Mouse (Mus musculus): ENCODE results near the gene Gm8332.
"Not testable (repeated sequence)": the region's sequence is repeated elsewhere in the genome, so short reads cannot be mapped to it uniquely, and the experiment has no call there.

Gene Gm8332

DNA sequence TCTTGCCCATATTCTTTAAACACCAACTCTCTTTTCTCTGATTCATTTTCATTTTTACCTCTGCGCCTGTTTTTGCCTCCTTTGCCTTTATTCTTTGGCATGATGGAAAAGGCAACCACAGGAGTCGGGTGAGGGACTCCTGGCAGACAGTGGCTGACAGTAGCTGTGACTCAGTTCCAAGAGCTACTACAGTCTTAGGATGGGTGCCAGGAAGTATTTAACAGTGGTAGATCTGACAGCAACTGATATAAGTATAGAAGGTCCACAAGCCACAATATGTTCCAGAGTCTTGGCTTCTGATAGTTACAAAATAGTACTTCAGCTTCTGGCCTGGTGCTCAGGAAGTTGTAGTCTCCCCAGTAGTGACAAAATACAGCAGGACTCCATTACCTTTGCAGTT is at the start of gene Gm8332:
Gene Gm8332, minus strand, starts transcription at position 101 of the 400 bp plus-strand sequence.
- not testable (repeated sequence) for DNase-seq

DNA sequence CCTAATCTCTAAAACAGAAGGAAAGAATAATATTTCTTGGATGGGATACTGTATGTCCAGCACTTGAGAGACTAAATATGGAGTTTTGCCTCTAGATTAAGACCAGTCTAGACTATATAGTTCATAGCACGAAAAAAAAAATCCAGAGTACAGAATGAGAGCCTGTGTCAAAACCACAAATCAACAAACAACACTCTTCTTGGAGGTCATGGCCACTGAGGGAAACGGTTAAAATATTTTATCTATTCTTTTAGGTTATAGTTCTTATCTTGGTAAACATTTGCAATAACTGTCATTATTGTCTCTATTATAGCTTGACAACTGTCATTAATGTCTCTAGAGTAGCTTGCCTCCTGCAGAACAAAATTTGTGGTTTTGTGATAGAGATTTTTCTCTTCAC is 47.3 kb upstream of the Gm8332 start:
- not testable (repeated sequence) for DNase-seq

DNA sequence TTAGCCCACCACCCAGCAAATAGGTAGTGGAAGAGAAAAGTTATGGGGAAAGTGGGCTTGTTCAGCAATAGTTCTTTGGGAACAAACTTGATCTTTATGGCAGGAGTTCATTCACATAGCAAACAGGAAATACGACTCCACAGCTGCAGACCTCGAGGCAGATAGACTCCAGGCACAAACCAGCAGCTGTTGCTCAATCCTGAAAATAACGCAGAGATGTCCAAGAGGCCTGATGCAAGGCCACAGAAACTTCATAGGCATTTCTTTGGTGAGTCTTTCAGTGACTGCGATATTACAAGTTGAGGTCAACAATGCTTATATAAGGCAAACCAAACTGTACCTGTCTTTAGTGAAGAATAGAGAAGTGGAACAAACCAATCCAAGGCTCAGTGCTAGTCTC is 43.2 kb upstream of the Gm8332 start:
- not testable (repeated sequence) for DNase-seq

DNA sequence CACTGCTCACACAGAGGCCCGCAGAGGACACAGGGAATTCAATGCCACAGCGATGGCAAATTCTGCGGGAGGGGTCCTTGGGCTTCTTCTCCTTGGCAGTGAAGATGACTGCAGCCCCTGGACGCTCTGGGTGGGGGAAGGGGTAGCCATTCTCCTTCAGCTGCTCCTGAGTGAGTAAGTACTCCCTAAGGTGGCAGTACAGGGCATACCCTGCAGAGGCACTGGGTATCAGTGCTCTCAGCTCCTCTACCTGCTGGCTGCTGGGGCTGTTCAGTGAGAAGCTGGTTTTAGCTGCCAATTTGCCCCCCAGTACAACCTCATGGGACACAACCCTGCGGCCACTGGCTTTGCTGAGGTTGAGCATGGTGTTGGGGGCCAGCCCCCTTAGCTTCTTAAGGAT is 35.3 kb upstream of the Gm8332 start:
- not testable (repeated sequence) for DNase-seq

DNA sequence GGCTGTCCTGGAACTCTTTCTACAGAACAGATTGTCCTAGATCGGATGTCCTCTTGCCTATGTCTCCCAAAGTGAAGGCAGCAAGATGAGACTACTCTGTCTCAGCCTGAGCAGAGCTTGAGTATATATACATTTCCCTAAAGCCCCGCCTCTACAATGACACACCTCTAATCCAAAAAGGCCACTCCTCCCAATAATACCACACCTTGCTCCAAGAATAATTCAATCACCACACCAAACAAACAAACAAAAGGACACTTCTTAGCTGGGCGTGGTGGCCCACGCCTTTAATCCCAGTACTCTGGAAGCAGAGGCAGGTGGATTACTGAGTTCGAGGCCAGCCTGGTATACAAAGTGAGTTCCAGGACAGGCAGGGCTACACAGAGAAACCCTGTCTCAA is 24.5 kb upstream of the Gm8332 start, which contains the start of gene Gm5662:
Gene Gm5662, minus strand, starts transcription at position 101 of the 400 bp plus-strand sequence.
- not testable (repeated sequence) for DNase-seq

DNA sequence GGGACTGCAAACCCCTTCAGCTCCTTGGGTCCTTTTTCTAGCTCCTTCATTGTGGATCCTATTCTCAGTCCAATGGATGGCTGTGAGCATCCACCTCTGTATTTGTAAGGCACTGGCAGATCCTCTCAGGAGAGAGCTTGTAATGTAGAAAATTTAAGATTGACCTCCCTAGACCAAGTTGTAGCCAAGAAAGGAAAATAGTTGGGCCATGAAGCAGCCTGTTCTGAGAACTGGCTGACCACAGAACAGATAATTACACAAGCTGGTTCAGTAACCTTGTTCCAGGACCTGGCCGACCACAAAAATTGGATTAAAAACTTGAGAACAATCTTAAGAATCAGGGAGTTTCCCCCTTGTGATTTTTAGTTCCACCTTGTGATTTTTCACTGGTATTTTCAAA is 7.3 kb upstream of the Gm8332 start:
- no peak for DNase-seq

DNA sequence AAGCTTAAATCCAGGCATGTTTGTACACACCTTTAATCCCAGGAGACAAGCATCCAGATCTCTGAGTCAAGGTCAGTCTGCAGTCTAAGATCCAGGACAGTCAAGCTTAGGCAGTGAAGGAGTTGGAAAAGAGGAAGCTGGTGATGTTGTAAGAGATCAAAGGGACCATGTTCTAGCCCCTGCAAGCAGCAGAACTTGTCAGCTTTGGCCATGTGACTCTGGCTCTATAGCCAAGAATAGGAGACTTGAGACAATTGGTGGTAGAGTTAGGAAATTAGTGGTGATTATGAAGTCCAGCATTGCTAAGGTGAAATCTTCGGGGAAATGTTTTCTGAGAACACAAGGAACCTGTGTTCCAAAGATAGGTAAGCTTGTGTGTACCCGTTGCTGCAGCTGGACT is 6.0 kb upstream of the Gm8332 start:
- DNase-seq = not testable (repeated sequence)

DNA sequence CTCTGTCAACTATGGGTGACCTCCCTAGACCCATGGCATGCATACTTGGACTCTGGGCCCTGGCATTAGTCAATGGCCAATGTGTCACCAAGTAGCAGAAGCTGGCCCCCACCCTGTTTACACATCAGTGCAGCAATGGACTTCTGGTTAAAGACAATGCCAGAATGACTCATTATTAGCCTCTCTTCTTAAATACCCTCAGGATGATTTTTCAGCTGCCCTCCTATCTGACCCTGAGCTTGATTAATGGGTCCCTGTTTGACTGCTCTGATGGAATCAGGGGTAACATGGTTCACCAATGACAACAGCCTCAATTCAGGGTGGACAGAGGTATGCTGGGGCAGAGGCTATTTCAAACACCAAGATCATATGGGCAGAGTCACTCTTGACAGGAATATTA is 4.1 kb downstream of the Gm8332 start:
- DNase-seq = not testable (repeated sequence)

DNA sequence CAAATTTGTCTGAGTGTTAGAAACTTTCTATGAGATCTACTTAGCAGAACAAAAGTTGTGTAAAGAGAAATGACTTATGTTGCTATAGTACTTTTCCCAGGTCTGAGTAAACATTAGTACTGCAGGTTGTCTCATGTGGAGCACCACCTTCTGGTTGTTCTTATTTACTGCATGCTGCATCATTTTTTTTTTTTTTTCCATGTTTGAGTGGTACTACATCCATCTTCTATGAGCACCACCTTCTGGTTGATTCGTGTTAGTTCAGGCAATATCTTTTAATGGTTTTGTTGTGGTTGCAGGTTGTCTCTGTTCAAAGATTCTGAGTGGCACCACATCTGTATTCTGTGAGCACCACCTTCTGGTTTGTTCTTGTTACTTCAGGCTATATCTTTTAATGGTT is 7.0 kb downstream of the Gm8332 start:
- DNase-seq = not testable (repeated sequence)

DNA sequence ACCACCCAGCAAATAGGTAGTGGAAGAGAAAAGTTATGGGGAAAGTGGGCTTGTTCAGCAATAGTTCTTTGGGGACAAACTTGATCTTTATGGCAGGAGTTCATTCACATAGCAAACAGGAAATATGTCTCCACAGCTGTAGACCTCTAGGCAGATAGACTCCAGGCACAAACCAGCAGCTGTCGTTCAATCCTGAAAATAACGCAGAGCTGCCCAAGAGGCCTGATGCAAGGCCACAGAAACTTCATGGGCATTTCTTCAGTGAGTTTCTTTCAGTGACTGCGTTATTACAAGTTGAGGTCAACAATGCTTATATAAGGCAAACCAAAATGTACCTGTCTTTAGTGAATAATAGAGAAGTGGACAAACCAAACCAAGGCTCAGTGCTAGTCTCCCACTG is 30.5 kb downstream of the Gm8332 start:
- DNase-seq = no peak

DNA sequence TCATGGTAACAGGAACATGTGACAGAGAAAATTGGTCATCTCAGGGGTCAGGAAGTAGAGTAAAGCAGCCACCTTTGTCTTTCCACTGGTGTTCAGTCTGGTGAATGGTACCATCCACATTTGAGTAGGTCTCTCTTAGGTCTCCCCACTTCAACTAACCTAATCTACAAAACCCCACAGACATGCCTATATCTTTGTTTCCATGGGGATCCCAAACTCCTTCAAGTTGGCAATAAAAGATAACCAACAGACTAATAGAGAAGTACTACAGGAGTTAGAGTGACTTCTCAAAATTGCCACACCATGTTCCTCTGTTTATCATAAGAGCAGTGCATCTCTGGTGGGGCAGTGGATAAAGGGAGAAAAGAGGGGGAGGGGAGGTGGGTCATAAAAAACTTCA is 31.8 kb downstream of the Gm8332 start:
- DNase-seq = not testable (repeated sequence)

DNA sequence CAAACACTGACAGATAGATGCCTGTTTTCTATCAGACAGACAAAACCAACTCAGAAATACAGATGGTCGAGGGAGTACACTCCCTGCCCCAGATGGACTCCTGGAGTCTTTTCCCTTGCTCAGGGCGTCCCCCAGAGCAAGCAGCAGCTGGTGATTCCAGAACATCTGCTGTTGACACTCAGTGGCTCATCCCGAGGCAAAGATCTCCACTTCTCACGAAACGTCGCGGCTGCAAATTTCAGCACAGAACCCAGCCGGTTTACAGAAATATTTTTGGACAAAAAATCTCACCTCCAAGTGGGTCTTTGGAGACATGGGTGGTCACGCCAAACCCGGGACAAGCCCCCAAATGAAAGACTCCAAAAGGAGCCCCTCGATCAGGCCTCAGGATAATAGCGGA is 35.3 kb downstream of the Gm8332 start:
- no peak for DNase-seq

DNA sequence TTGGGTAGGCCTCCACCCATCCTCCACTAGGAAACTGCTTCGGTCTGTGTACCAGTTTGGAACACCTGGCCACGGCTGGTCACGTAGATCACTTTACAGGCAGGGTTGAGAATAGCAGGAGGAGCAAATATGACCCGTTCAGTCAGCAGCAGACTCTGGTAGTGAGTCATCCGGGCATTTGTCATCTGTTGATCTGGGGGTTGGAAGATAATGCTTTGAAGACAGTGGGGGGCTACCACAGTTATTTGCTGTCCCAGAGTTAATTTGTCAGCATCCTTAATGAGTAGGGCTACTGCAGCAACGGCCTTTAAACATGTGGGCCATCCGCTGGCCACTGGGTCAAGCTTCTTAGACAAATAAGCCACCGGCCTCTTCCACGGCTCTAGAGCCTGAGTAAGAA is 38.4 kb downstream of the Gm8332 start:
- not testable (repeated sequence) for DNase-seq

DNA sequence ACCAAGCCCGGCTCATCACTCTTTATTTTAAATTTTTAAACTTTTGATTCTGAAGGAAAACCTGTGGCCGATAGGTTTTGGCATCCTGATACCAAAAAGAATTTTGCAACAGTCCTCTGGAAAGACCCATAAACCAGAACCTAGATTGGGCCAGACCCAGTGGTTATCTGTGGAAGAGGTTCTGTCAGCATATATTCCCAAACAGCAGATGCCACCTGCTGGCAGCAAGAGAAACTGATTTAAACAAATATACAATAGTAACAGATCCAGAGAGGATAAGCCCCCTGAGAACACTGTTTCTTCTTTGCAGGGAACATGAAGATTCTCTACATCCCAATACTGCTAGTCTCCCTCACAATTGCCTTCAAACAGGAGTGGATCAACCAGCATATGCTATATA is 47.0 kb downstream of the Gm8332 start:
- peak in 1 of 2 experiments; percentile 23 for DNase-seq
